Mouse (Mus musculus): ENCODE results near the gene Npas2.

Npas2 gene

GRCm38 (mm10) chr1:39256513-39257330 lies 63.2 kb downstream of the Npas2 start:
- POLR2A ChIA-PET, result interaction anchor here in 1 of 4 experiments (1.1 kb wide), 1 partner anchor 119 kb away, joined by 4 read pairs; no protein-coding TSS in a partner anchor
- CTCF ChIA-PET, result no interaction called here

GRCm38 (mm10) chr1:39257331-39257594 lies 63.7 kb downstream of the Npas2 start:
- CTCF ChIA-PET, result no interaction called here
- POLR2A ChIA-PET, result interaction anchor here in 1 of 4 experiments (1.1 kb wide), 1 partner anchor 119 kb away, joined by 4 read pairs; no protein-coding TSS in a partner anchor

GRCm38 (mm10) chr1:39259668-39260067 lies 66.1 kb downstream of the Npas2 start:
- POLR2A ChIA-PET, result interaction anchor here in 1 of 4 experiments (1.0 kb wide), 1 partner anchor 20 kb away, joined by 3 read pairs; no protein-coding TSS in a partner anchor
- CTCF ChIA-PET, result no interaction called here

GRCm38 (mm10) chr1:39260183-39260978 lies 66.8 kb downstream of the Npas2 start:
- CTCF ChIA-PET, result no interaction called here
- POLR2A ChIA-PET, result no interaction called here

- ChIA-PET POLR2A (interaction anchor here in 1 of 4 experiments (0.6 kb wide), 1 partner anchor 237 kb away, joined by 8 read pairs; no protein-coding TSS in a partner anchor), CTCF (no interaction called here)
Measured at GRCm38 (mm10) chr1:39266843-39267512, 73.4 kb downstream of the Npas2 start.

GRCm38 (mm10) chr1:39272976-39273375 lies 79.4 kb downstream of the Npas2 start:
- CTCF ChIA-PET, result no interaction called here
- POLR2A ChIA-PET, result no interaction called here

GRCm38 (mm10) chr1:39280391-39280790 lies 86.9 kb downstream of the Npas2 start:
- POLR2A ChIA-PET, result no interaction called here
- CTCF ChIA-PET, result interaction anchor here in 1 of 4 experiments (1.0 kb wide), 1 partner anchor 270 kb away, joined by 3 read pairs; no protein-coding TSS in a partner anchor

GRCm38 (mm10) chr1:39280989-39281875 lies 87.7 kb downstream of the Npas2 start:
- ChIA-PET CTCF (interaction anchor here in 3 of 4 experiments (0.6 to 1.0 kb wide), 3 partner anchors 75 to 470 kb away, joined by 3 read pairs; no protein-coding TSS in a partner anchor), POLR2A (interaction anchor here in 2 of 4 experiments (0.6 to 1.2 kb wide), 4 partner anchors 11 to 1083 kb away, joined by 3 to 5 read pairs (median 3); no protein-coding TSS in a partner anchor)

GRCm38 (mm10) chr1:39281888-39282287 lies 88.4 kb downstream of the Npas2 start:
- ChIA-PET CTCF (interaction anchor here in 2 of 4 experiments (0.6 to 0.9 kb wide), 2 partner anchors 75 to 471 kb away, joined by 3 read pairs; no protein-coding TSS in a partner anchor), POLR2A (interaction anchor here in 2 of 4 experiments (0.6 to 1.2 kb wide), 4 partner anchors 10 to 1084 kb away, joined by 3 to 5 read pairs (median 3); no protein-coding TSS in a partner anchor)

GRCm38 (mm10) chr1:39283323-39283722 lies 89.8 kb downstream of the Npas2 start:
- ChIA-PET CTCF (interaction anchor here in 1 of 4 experiments (0.7 kb wide), 1 partner anchor 61 kb away, joined by 3 read pairs; no protein-coding TSS in a partner anchor), POLR2A (interaction anchor here in 1 of 4 experiments (0.6 to 1.0 kb wide), 2 partner anchors 10 to 180 kb away, joined by 3 read pairs; no protein-coding TSS in a partner anchor)

GRCm38 (mm10) chr1:39284786-39285185 lies 91.3 kb downstream of the Npas2 start:
- POLR2A ChIA-PET, result interaction anchor here in 1 of 4 experiments (0.5 kb wide), 1 partner anchor 251 kb away, joined by 3 read pairs; no protein-coding TSS in a partner anchor
- CTCF ChIA-PET, result no interaction called here

- POLR2A ChIA-PET, result interaction anchor here in 1 of 4 experiments (0.8 to 1.3 kb wide), 2 partner anchors 42 to 51 kb away, joined by 3 read pairs; no protein-coding TSS in a partner anchor
- CTCF ChIA-PET, result no interaction called here
Measured at GRCm38 (mm10) chr1:39287076-39287475, 93.5 kb downstream of the Npas2 start.

GRCm38 (mm10) chr1:39287831-39288230 lies 94.3 kb downstream of the Npas2 start:
- CTCF ChIA-PET, result interaction anchor here in 1 of 4 experiments (0.7 kb wide), 1 partner anchor 190 kb away, joined by 5 read pairs; no protein-coding TSS in a partner anchor
- POLR2A ChIA-PET, result interaction anchor here in 2 of 4 experiments (0.6 kb wide), 2 partner anchors 52 to 98 kb away, joined by 3 to 5 read pairs; no protein-coding TSS in a partner anchor

GRCm38 (mm10) chr1:39288425-39288824 lies 94.9 kb downstream of the Npas2 start:
- ChIA-PET CTCF (no interaction called here), POLR2A (interaction anchor here in 2 of 4 experiments (0.6 kb wide), 2 partner anchors 51 to 97 kb away, joined by 3 to 5 read pairs; no protein-coding TSS in a partner anchor)

GRCm38 (mm10) chr1:39292001-39292400 lies 98.5 kb downstream of the Npas2 start:
- ChIA-PET POLR2A (interaction anchor here in 3 of 4 experiments (0.6 to 2.9 kb wide), 11 partner anchors 9 to 286 kb away, joined by 3 to 13 read pairs (median 3); no protein-coding TSS in a partner anchor), CTCF (interaction anchor here in 1 of 4 experiments (0.6 kb wide), 1 partner anchor 112 kb away, joined by 3 read pairs; no protein-coding TSS in a partner anchor)

- CTCF ChIA-PET, result no interaction called here
- POLR2A ChIA-PET, result no interaction called here
Measured at GRCm38 (mm10) chr1:39298294-39298693, 104.8 kb downstream of the Npas2 start.

GRCm38 (mm10) chr1:39300243-39300642 lies 106.7 kb downstream of the Npas2 start:
- ChIA-PET POLR2A (interaction anchor here in 1 of 4 experiments (3.7 kb wide), 1 partner anchor 8 kb away, joined by 13 read pairs; no protein-coding TSS in a partner anchor), CTCF (no interaction called here)

Data from embryonic stem cell, embryonic (primary cell).